Mouse (Mus musculus) midbrain, embryonic 10.5 days (tissue): Measurements from ENCODE around the gene Arcn1. TPM values are rescaled to one million over a fixed set of nuclear protein-coding genes. Genes with fewer than 3 reads are reported as not detected.

Source experiments
- polyA plus RNA-seq: library from polyadenylated mRNA; unstranded; fragments of >200 nt; fragmentation: Nextera tagmentation; extraction: Ambion mirVana; gene quantifications from 2 replicates; pipeline ENCODE4 v1.2.1, GENCODE M21; 2016

The Arcn1 gene
- polyA plus RNA-seq, 1 experiment from 2014 or later, result 165 TPM

Other genes with a start within 250 kb of the Arcn1 start
- not detected in 2 replicates for gene Cxcr5, start 206.0 kb downstream of the Arcn1 start, polyA plus RNA-seq
- 19.5 and 19.7 TPM in 2 replicates for gene Ddx6, start 163.0 kb downstream of the Arcn1 start, polyA plus RNA-seq
- not detected in 2 replicates for gene Treh, start 94.6 kb downstream of the Arcn1 start, polyA plus RNA-seq
- gene Phldb1, start 32.6 kb downstream of the Arcn1 start, polyA plus RNA-seq, result 40.8 and 49.1 TPM in 2 replicates
- gene Ift46, start 63 bp upstream of the Arcn1 start, polyA plus RNA-seq, result 130 and 144 TPM in 2 replicates
- 1.8 and 3.2 TPM in 2 replicates for gene Tmem25, start 31.5 kb upstream of the Arcn1 start, polyA plus RNA-seq
- 0.26 TPM in 1 of 2 replicates, not detected in the other for gene Ttc36, start 35.2 kb upstream of the Arcn1 start, polyA plus RNA-seq
- gene Kmt2a, start 113.5 kb upstream of the Arcn1 start, polyA plus RNA-seq, result 11.1 and 12.5 TPM in 2 replicates
- 541 and 557 TPM in 2 replicates for gene Atp5l, start 152.9 kb upstream of the Arcn1 start, polyA plus RNA-seq
- gene Ube4a, start 197.8 kb upstream of the Arcn1 start, polyA plus RNA-seq, result 24.2 and 26.8 TPM in 2 replicates
- gene Cd3g, start 212.6 kb upstream of the Arcn1 start, polyA plus RNA-seq, result not detected in 2 replicates
- gene Cd3d, start 213.9 kb upstream of the Arcn1 start, polyA plus RNA-seq, result not detected in 2 replicates
- gene Cd3e, start 241.8 kb upstream of the Arcn1 start, polyA plus RNA-seq, result not detected in 2 replicates